ENCODE assay signal across 16 mouse cellular contexts in the genomic region with DNA sequence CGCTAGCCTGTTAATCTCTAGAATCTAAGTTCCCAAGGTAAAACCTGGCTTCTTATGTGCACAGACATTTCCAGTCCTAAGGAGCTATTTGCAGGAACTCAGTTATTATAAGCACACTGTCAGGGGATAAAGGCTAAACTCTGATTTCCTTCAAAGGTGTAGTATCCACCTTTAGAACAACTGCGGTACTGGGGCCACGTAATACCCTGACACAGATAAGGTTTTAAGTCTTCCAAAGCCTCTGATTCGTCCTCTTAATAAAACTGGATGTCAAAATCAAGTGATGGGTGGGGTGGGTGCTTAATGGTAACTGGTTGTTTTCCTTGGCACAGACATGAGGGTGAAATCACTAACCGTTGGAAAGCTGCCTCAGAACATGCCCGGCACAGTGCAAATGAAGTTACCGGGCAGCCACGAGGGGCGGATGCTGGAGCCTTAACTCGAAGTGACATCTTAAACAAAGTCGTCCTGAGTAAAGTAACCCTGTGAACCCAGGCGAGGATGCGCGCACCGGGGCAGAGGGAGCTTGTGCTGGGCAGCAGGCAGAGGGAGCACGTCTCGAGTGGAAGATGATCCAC.
DNase-seq lines count a peak whose midpoint lies in the region; ATAC-seq and TF ChIP-seq lines count a peak whose summit lies in the region.
"Had no signal": no experiment of that assay in that cellular context is flagged by ENCODE, and none has a peak within 500 bp of the region (broad histone marks: within the 10 kb centered on the region; RNA-seq: fewer than 3 reads in every experiment).

No protein-coding gene starts in this region.

- peaks cover 8% of the 10 kb centered on the region; the same call in 1 of the 2 replicates for H3K36me3 ChIP-seq in liver, adult 2 months (ENCODE audit: control insufficient read depth, insufficient read depth, low read length)
- H3K36me3 ChIP-seq: hindbrain, embryonic 12.5 days; neural tube, embryonic 15.5 days had no signal

- no peak for TF ChIP-seq POLR2A in liver, adult 2 months (IDR thresholded peaks at IDR 0.05; ENCODE audit: extremely low read depth, insufficient read depth, low read length)

- ATAC-seq in megakaryocyte-erythroid progenitor cell, adult 5-6 weeks (replicated peaks; ENCODE audit: low FRiP score, low TSS enrichment, poor library complexity, severe bottlenecking) = no peak
- ATAC-seq: intestine, embryonic 16.5 days had no signal

- no peak overlapping the region for H3K9ac ChIP-seq in liver, adult 2 months (ENCODE audit: low read depth, low read length)
- H3K9ac ChIP-seq: heart, embryonic 13.5 days; hindbrain, embryonic 12.5 days; neural tube, embryonic 15.5 days had no signal

- WGBS in liver, adult 2 months = 37% methylated on average over 17 of the region's 17 CpGs

- peaks cover 6% of the 10 kb centered on the region; the same call in 1 of the 2 replicates for H3K4me1 ChIP-seq in liver, adult 2 months (ENCODE audit: control insufficient read depth, insufficient read depth, low read length)
- H3K4me1 ChIP-seq: embryonic facial prominence, embryonic 10.5 days; neural tube, embryonic 15.5 days had no signal

- H3K4me3 ChIP-seq in liver, adult 2 months (ENCODE audit: insufficient read depth, low read depth, low read length) = no peak overlapping the region
- H3K4me3 ChIP-seq: embryonic facial prominence, embryonic 10.5 days; heart, embryonic 13.5 days; hindbrain, embryonic 12.5 days; megakaryocyte, embryonic 14.5 days; neural tube, embryonic 15.5 days had no signal

- H3K79me2 ChIP-seq in liver, adult 2 months (ENCODE audit: control insufficient read depth, insufficient read depth, low read length) = peaks cover 12% of the 10 kb centered on the region; the same call in 1 of the 2 replicates

- TF ChIP-seq CTCF in liver, adult 2 months (IDR thresholded peaks at IDR 0.05; ENCODE audit: low read depth, low read length) = peak; percentile 26

- no peak overlapping the region for H3K27ac ChIP-seq in liver, adult 2 months (replicated peaks; ENCODE audit: insufficient read depth, low read depth, low read length)
- H3K27ac ChIP-seq: embryonic facial prominence, embryonic 10.5 days; heart, embryonic 13.5 days; hindbrain, embryonic 12.5 days; neural tube, embryonic 15.5 days had no signal

- H3K27me3 ChIP-seq in liver, adult 2 months (ENCODE audit: control insufficient read depth, insufficient read depth, low read length) = no peaks in the 10 kb centered on the region
- H3K27me3 ChIP-seq: heart, embryonic 13.5 days; hindbrain, embryonic 12.5 days; megakaryocyte, embryonic 14.5 days; neural tube, embryonic 15.5 days had no signal

- DNase-seq in adrenal gland, postnatal 14 days = peak; percentile 13
- no peak for DNase-seq in adrenal gland, postnatal 4 days (ENCODE audit: low spot score in 2 of 2)
- DNase-seq in liver, adult 2 months (ENCODE audit: extremely low read depth, low read depth, low spot score) = peak; percentile 87
- no peak for DNase-seq in liver
- DNase-seq in MN1 (ENCODE audit: low spot score) = peak; percentile 76
- DNase-seq in lung, postnatal 25 days (ENCODE audit: low spot score) = peak; percentile 56
- no peak for DNase-seq in thymus, postnatal 36 days
- DNase-seq: cerebellum, postnatal 36 days; gastrocnemius, postnatal 36 days had no signal

Comparison
In these comparisons a context has a peak if more than half of its experiments do, and no peak if none do; other contexts are left out.
1. DNase-seq: peak in adrenal gland, postnatal 14 days (single experiment), liver, adult 2 months (single experiment), MN1 (single experiment) and lung, postnatal 25 days (single experiment); none in adrenal gland, postnatal 4 days (0 of 2), liver (single experiment) and thymus, postnatal 36 days (0 of 2).